Mouse (Mus musculus) intestine, postnatal 0 days (tissue): ENCODE results near the gene Zfp59. TPM values are rescaled to one million over a fixed set of nuclear protein-coding genes. Genes with fewer than 3 reads are reported as not detected.
"Not testable (repeated sequence)": the region's sequence is repeated elsewhere in the genome, so short reads cannot be mapped to it uniquely, and the experiment has no call there.

Experiments used
- ATAC-seq: fragments of 200-750 bp; cut with Nextera tagmentation; 2 replicates; pipeline ENCODE4 v1.8.0; 2017; ENCODE audit warnings: mild to moderate bottlenecking, moderate TSS enrichment, moderate library complexity
- H3K27ac ChIP-seq: fragments of 300-500 bp; sonication (generic); 2 replicates; pipeline ENCODE4 v1.5.1; 2014; ENCODE audit warnings: mild to moderate bottlenecking, low read depth, low read length, moderate library complexity
- H3K27me3 ChIP-seq: fragments of 300-500 bp; sonication (generic); replicated peaks from 2 replicates; pipeline ENCODE4 v1.6.1; 2014; ENCODE audit warnings: low read length, mixed read lengths; ENCODE audit not compliant: control insufficient read depth, insufficient read depth
- H3K36me3 ChIP-seq: fragments of 300-500 bp; sonication (generic); 2 replicates; pipeline ENCODE4 v1.6.1; 2014; ENCODE audit warnings: mild to moderate bottlenecking, moderate library complexity; ENCODE audit not compliant: control insufficient read depth, insufficient read depth
- H3K4me1 ChIP-seq: fragments of 300-500 bp; sonication (generic); replicated peaks from 2 replicates; pipeline ENCODE4 v1.6.1; 2014; ENCODE audit warnings: antibody characterized with exemption, low read length, mixed read lengths; ENCODE audit not compliant: control insufficient read depth, insufficient read depth
- H3K4me2 ChIP-seq: fragments of 300-500 bp; sonication (generic); replicated peaks from 2 replicates; pipeline ENCODE4 v1.6.1; 2014; ENCODE audit warnings: low read depth, mild to moderate bottlenecking, moderate library complexity
- H3K4me3 ChIP-seq: fragments of 300-500 bp; sonication (generic); 2 replicates; pipeline ENCODE4 v1.5.1; 2014; ENCODE audit warnings: low read depth, low read length
- H3K9ac ChIP-seq: fragments of 300-500 bp; sonication (generic); 2 replicates; pipeline ENCODE4 v1.6.1; 2014; ENCODE audit warnings: mild to moderate bottlenecking, low read depth, low read length
- H3K9me3 ChIP-seq: fragments of 300-500 bp; sonication (generic); 2 replicates; pipeline ENCODE4 v1.6.1; 2016; ENCODE audit warnings: mixed run types; ENCODE audit not compliant: control insufficient read depth
- CTCF ChIP-seq: sonication (generic); IDR thresholded peaks from 2 replicates; pipeline ENCODE4 v1.5.1; 2016; ENCODE audit warnings: low read depth, mild to moderate bottlenecking, control low read depth, antibody characterized with exemption, moderate library complexity
- WGBS: fragments of 180-500 bp; shearing (Covaris S2); extraction: QIAGEN DNeasy Blood & Tissue Kit; methylation state at CpG from one replicate; pipeline ENCODE4 v1.1.7; 2014; 5-methylcytosine and 5-hydroxymethylcytosine counted together
- polyA plus RNA-seq: library from polyadenylated mRNA; unstranded; fragments of >200 nt; fragmentation: Nextera tagmentation; extraction: Ambion mirVana; gene quantifications from 2 replicates; pipeline ENCODE4 v1.2.1, GENCODE M21; 2015

The Zfp59 gene
- polyA plus RNA-seq, 1 experiment from 2014 or later: 2.2 TPM

DNA sequence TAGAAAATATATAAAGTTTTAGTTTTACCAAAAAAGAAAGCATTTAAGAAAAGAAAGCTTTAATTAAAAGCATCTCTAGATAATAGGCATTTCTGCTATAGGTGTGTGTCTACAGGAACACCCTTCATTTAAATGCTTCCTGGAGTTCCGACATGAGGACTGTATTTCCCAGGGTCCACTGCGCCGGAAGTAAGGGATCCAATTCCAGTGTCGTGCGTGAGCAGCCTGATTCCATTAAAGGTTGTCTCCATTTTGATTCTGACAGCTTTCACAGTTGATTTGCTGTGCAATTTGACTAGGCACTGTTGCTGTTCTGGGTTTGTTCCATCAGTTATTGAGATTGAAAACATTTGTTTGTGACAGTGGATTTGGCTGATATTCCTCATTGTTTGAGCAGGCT lies 35.4 kb upstream of the Zfp59 start:
- 0 out of 2 replicates have a peak, but pooled peaks cover under 1% of the 10 kb centered on the region for H3K36me3 ChIP-seq
- 76% methylated on average over 5 of the region's 5 CpGs for WGBS
- H3K4me3 ChIP-seq: no peak overlapping the region
- H3K4me2 ChIP-seq: no peak overlapping the region
- ATAC-seq: no peak
- 0 out of 2 replicates have a peak, but pooled peaks cover 4% of the 10 kb centered on the region for H3K4me1 ChIP-seq
- no peaks in the 10 kb centered on the region for H3K27me3 ChIP-seq
- no peak overlapping the region for H3K9ac ChIP-seq
- TF ChIP-seq CTCF: no peak
- no peaks in the 10 kb centered on the region for H3K9me3 ChIP-seq
- no peak overlapping the region for H3K27ac ChIP-seq

DNA sequence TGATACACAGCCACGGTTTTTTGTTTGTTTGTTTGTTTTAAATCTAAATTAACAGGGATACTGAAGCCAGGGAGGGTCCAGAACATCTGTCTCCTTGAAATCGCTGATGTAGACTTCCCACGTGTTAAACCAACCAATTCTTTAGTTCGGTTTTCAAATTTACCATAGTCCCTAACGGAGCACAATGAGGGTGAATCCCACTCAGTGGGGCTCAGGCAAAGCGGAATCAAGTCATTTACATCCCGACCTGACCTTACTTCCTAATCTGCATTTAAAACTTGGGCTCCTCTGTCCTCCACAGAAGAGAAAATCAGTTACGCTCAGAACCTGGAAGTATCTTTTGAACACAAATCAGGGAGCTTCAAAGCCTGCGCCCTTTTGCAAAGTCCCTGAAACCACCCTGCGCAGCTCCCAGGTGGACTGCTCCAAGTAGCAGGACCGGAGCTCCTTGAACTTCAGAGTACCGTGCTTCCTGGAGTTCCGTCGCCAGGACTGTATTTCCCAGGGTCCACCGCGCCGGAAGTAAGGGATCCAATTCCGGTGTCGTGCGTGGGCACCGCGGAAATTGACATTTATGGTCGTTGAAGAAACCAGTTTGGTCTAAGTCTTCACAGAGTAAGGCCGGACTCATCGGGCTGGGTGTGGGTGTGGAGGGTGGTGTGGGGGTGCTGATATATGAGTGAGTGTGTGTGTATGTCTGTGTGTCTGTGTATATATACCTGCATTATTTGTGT lies 33.9 kb upstream of the Zfp59 start:
- TF ChIP-seq CTCF: no peak
- Histone ChIP-seq H3K4me1 (0 out of 2 replicates have a peak, but pooled peaks cover 4% of the 10 kb centered on the region), H3K4me2 (peak overlapping the region; percentile 83), H3K27me3 (no peaks in the 10 kb centered on the region), H3K4me3 (peak overlapping the region; percentile 69), H3K27ac (peak overlapping the region; percentile 28; the same call in 1 of the 2 replicates), H3K36me3 (peaks cover 15% of the 10 kb centered on the region; the same call in 1 of the 2 replicates), H3K9me3 (no peaks in the 10 kb centered on the region), H3K9ac (peak overlapping the region; percentile 69)
- under 1% methylated on average over 25 of the region's 25 CpGs for WGBS
- ATAC-seq: peak; percentile 96

DNA sequence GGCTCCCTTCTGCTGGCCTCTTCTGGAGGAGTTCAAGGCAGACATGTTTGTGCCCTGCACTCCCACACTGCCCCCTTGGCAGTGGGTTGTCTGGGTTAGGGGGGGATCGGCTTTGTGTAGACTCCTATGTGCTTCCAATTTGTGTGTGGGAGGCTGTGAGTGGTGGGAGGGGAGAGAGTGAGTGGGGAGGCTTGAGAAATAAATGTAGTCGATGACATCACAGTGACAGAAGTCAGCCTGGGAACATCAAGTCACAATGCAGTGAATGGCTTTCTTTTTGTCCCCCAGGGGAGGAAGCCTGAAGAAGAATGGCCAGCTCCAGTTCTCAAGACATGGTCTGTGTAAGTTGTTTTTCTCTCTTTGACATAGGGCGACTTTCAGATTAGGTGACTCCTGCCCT lies 31.5 kb upstream of the Zfp59 start, which contains the start of gene Zfp626:
Zfp626 (plus strand) TSS at position 301 of the 400 bp plus-strand sequence.
- not testable (repeated sequence) for H3K27ac ChIP-seq, H3K9me3 ChIP-seq, H3K4me2 ChIP-seq, H3K4me3 ChIP-seq, H3K27me3 ChIP-seq, ATAC-seq, H3K9ac ChIP-seq, H3K4me1 ChIP-seq
- WGBS: 90% methylated on average over 3 of the region's 3 CpGs
- peaks cover 32% of the 10 kb centered on the region for H3K36me3 ChIP-seq

DNA sequence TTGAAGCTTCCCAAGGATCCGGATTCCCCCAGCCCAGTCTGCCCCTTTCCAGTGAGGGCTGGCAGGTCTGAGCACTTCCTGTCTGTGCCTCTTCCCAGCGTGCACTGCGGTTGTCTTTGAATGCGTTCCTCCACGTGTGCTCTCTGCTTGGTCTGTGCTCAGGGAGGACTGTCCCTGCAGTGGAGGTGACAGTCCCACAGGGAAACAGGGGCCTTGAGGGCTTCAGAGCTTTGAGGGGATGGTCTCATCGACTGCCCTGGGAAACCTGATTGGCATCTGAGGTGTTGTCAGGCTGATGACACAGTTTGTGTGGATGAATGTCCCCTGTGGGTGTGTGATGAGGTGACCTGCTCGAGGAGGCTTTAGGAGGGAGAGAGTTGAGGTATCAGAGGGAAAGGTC lies 31.1 kb upstream of the Zfp59 start:
- not testable (repeated sequence) for H3K4me2 ChIP-seq, H3K9me3 ChIP-seq, H3K27ac ChIP-seq, H3K4me3 ChIP-seq, H3K27me3 ChIP-seq, H3K9ac ChIP-seq, H3K4me1 ChIP-seq, ATAC-seq
- 79% methylated on average over 7 of the region's 7 CpGs for WGBS
- peaks cover 34% of the 10 kb centered on the region for H3K36me3 ChIP-seq

DNA sequence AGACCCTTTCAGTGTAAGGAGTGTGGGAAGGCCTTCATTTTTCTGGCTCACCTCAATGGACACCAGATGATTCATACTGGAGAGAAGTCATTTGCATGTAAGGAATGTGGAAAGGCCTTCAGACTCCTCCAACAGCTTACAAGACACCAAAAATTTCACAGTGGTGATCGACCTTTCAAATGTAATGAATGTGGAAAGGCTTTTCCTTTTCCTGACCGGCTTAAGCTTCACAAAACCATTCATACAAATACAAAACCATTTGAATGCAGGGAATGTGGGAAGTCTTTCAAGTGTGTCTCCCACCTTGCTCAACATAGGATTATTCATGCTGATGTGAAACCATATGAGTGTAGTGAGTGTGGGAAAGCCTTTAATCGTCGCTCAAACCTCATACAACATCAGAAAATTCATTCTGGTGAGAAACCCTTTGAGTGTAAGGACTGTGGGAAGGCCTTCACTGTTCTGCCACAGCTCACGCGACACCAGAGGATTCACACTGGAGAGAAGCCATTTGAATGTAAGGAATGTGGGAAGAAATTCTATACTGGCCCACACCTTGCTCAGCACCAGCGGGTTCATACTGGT lies 19.8 kb upstream of the Zfp59 start:
- H3K4me2 ChIP-seq: no peak overlapping the region
- H3K4me3 ChIP-seq: no peak overlapping the region
- H3K4me1 ChIP-seq: no peaks in the 10 kb centered on the region
- H3K27me3 ChIP-seq: no peaks in the 10 kb centered on the region
- no peak overlapping the region for H3K9ac ChIP-seq
- TF ChIP-seq CTCF: no peak
- peaks cover 29% of the 10 kb centered on the region for H3K36me3 ChIP-seq
- no peak for ATAC-seq
- H3K9me3 ChIP-seq: no peaks in the 10 kb centered on the region
- WGBS: 95% methylated on average over 7 of the region's 7 CpGs
- no peak overlapping the region for H3K27ac ChIP-seq

DNA sequence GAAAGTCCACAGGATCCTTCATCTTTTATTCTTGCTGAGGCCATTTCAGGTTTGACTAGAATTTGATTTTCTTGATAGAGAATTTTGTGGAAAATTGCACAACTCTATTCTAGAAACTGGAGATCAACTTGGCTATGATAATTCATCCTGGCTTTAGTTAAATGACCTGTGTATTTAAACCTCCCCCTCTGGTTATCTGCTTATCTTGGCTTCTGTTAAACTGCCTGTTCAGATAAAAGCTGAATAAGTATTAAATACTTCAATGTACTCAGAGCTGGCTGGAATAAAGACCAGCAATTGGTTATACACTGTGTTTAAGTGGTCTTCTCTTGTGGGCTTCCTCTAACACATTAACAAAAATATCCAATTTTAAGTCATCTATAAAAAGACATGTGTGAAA lies 15.8 kb upstream of the Zfp59 start:
- Histone ChIP-seq H3K27me3 (no peaks in the 10 kb centered on the region), H3K36me3 (peaks cover 17% of the 10 kb centered on the region), H3K9ac (no peak overlapping the region), H3K4me2 (no peak overlapping the region), H3K4me3 (no peak overlapping the region), H3K9me3 (peaks cover 6% of the 10 kb centered on the region; the same call in 1 of the 2 replicates), H3K27ac (no peak overlapping the region), H3K4me1 (no peaks in the 10 kb centered on the region)
- no peak for TF ChIP-seq CTCF
- ATAC-seq: no peak
